Mouse (Mus musculus): ENCODE data around the gene Hs2st1. TPM values are rescaled to one million over a fixed set of nuclear protein-coding genes. Genes with fewer than 3 reads are reported as not detected.

Gene Hs2st1
- total and polyA plus RNA-seq, 2 experiments = 1.9 to 6.0 TPM

DNA sequence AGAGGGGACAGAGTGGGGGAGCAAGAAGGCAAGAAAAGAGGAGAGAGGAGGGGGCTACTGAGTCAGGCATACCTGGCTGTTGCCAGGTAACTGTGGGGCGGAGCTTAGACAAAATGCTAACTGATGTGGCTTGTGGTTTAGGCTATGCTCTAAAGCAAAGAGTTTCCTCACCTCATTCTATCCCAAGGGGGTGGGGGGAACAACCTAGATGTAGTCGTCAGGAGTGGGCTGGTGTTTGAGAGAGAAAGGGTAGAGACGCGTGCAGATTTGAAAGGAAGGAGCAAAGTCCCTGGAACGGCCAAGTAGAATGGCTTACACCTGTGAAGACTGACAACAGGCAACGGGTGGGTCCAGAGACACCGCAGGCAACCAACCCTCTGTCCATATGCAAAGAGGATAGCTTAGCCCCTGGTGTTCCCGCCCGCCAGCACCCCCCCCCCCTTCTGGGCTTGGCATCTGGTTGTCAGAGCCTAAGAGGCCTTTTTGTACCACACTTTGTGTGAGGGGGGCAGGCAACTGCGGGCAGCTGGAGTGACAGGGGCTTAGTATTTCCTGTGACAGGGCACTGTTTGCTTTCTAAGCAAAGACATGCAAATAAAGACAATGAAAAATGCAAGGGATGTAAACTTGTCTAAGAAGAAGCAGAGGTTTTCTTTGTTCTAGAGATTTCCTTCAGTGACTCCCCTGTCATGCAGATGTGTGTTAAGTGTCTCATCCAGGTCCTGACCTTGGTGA is 157.3 kb downstream of the Hs2st1 start:
- TF ChIP-seq POLR2A (IDR thresholded peaks at IDR 0.05; ENCODE audit: extremely low read depth, insufficient read depth, low read length) = no peak
- no peak for TF ChIP-seq CTCF (IDR thresholded peaks at IDR 0.05; ENCODE audit: low read depth, low read length)
- Histone ChIP-seq H3K4me3 (ENCODE audit: insufficient read depth, low read depth, low read length) (no peak overlapping the region), H3K79me2 (ENCODE audit: control insufficient read depth, insufficient read depth, low read length) (no peaks in the 10 kb centered on the region), H3K27me3 (ENCODE audit: control insufficient read depth, insufficient read depth, low read length) (no peaks in the 10 kb centered on the region), H3K9ac (ENCODE audit: low read depth, low read length) (no peak overlapping the region), H3K27ac (replicated peaks; ENCODE audit: insufficient read depth, low read depth, low read length) (no peak overlapping the region), H3K36me3 (ENCODE audit: control insufficient read depth, insufficient read depth, low read length) (no peaks in the 10 kb centered on the region), H3K4me1 (ENCODE audit: control insufficient read depth, insufficient read depth, low read length) (no peaks in the 10 kb centered on the region)
- DNase-seq (ENCODE audit: extremely low read depth, low read depth, low spot score) = no peak
- WGBS = 15% methylated on average over 10 of the region's 10 CpGs

DNA sequence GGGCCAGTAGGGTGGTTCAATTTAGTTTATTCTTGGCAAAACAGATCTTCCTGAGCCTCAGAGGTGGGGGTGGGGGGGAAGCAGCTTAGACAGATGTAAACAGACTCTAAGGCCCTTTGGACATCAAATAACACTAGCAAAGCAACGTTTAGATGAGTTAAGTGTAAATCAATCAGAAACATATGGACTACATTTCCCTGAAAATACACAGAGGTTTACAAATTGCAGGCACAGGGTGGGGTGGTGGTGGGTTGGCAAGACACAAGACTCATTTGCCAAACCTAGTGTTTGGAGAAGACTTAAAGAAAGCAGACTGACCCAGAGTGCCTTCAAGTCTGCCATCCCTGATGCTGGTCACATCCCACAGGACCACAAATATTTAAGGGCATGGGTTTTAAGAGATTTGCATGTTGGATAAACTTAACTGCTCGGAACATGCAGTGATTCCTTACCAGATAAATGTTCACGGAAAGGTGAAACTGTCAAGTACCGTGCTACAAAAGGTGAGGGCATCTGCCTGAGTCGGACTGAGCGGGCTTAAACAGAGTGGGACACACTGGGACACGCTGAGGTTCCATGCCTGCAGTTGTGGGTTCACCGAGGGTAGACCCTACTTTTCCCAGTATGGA is 158.2 kb downstream of the Hs2st1 start:
- TF ChIP-seq POLR2A (IDR thresholded peaks at IDR 0.05; ENCODE audit: extremely low read depth, insufficient read depth, low read length) (no peak), CTCF (IDR thresholded peaks at IDR 0.05; ENCODE audit: low read depth, low read length) (no peak)
- Histone ChIP-seq H3K27ac (replicated peaks; ENCODE audit: insufficient read depth, low read depth, low read length) (no peak overlapping the region), H3K36me3 (ENCODE audit: control insufficient read depth, insufficient read depth, low read length) (no peaks in the 10 kb centered on the region), H3K27me3 (ENCODE audit: control insufficient read depth, insufficient read depth, low read length) (no peaks in the 10 kb centered on the region), H3K4me1 (ENCODE audit: control insufficient read depth, insufficient read depth, low read length) (no peaks in the 10 kb centered on the region), H3K79me2 (ENCODE audit: control insufficient read depth, insufficient read depth, low read length) (no peaks in the 10 kb centered on the region), H3K9ac (ENCODE audit: low read depth, low read length) (no peak overlapping the region), H3K4me3 (ENCODE audit: insufficient read depth, low read depth, low read length) (no peak overlapping the region)
- DNase-seq (ENCODE audit: extremely low read depth, low read depth, low spot score) = no peak
- WGBS = 35% methylated on average over 8 of the region's 8 CpGs

DNA sequence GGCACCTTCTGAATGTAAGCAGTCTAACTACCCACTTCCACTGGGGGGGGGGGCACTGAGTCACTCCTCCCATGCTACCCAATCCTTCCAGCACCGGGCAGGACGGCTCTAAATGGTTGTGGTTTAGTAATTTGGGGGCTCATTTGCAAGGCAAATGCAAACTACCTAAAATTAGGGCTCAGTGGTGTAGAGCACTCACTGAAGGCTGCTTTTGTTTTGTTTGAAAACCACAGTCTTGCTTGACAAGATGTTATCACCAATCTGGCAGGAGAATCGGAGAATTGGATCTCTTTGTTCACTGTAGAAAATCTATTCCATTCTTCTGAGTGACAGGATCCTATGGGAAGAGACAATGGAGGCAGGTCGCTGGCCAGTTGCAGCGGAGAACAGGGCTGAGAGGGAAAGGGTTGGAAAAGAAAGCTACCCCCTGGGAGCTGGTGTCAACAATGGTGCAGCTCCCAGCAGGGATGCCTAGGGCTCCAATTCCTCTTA is 158.9 kb downstream of the Hs2st1 start:
- no peak overlapping the region for H3K27ac ChIP-seq (replicated peaks; ENCODE audit: insufficient read depth, low read depth, low read length)
- WGBS = 61% methylated on average over 5 of the region's 5 CpGs
- no peak overlapping the region for H3K9ac ChIP-seq (ENCODE audit: low read depth, low read length)
- no peak overlapping the region for H3K4me3 ChIP-seq (ENCODE audit: insufficient read depth, low read depth, low read length)
- no peak for TF ChIP-seq POLR2A (IDR thresholded peaks at IDR 0.05; ENCODE audit: extremely low read depth, insufficient read depth, low read length)
- TF ChIP-seq CTCF (IDR thresholded peaks at IDR 0.05; ENCODE audit: low read depth, low read length) = no peak
- no peaks in the 10 kb centered on the region for H3K4me1 ChIP-seq (ENCODE audit: control insufficient read depth, insufficient read depth, low read length)
- no peaks in the 10 kb centered on the region for H3K36me3 ChIP-seq (ENCODE audit: control insufficient read depth, insufficient read depth, low read length)
- no peaks in the 10 kb centered on the region for H3K27me3 ChIP-seq (ENCODE audit: control insufficient read depth, insufficient read depth, low read length)
- H3K79me2 ChIP-seq (ENCODE audit: control insufficient read depth, insufficient read depth, low read length) = no peaks in the 10 kb centered on the region
- DNase-seq (ENCODE audit: extremely low read depth, low read depth, low spot score) = no peak

DNA sequence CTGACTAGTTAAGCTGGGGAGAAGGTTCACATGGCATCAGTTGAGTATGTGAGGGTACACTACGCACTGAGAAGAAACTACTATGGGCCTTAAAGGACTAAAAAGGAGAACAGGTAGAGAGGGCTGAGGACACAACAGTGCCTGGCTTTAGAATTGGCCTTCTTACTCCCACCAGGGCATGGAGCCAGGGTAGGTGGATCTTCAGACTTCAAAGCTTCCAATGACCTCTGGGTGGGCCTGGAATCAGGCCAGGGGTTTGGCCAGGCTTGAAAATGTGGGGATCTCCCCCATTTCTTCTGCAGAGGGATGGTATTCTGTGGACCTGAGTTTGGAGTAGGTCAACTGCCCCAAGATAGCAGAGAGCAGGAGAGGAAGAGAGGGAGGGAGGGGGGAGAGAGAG is 161.0 kb downstream of the Hs2st1 start:
- TF ChIP-seq POLR2A (IDR thresholded peaks at IDR 0.05; ENCODE audit: extremely low read depth, insufficient read depth, low read length) (no peak), CTCF (IDR thresholded peaks at IDR 0.05; ENCODE audit: low read depth, low read length) (no peak)

DNA sequence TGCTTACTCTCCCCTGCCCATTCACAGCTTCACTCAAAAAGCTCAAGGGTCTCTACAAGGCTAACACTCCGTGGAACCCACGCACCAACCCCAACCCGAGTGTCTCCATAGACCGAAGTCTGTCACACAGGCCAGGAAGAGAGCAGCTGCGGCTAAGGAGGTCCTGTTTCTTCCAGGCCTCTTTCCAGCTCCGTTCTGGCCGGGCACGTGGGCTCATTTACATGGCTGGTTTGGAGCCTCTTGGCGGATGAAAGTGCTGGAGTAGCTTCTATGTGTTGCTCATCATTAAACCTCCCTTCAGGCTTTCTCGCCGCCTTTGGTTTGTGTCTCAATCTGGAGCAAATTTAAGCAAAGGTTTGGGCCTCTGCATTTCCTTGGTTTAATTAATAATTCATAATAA is 164.7 kb downstream of the Hs2st1 start:
- H3K4me3 ChIP-seq (ENCODE audit: insufficient read depth, low read depth, low read length) = no peak overlapping the region
- no peaks in the 10 kb centered on the region for H3K4me1 ChIP-seq (ENCODE audit: control insufficient read depth, insufficient read depth, low read length)
- H3K27me3 ChIP-seq (ENCODE audit: control insufficient read depth, insufficient read depth, low read length) = no peaks in the 10 kb centered on the region; the same call in 1 of the 2 replicates
- H3K36me3 ChIP-seq (ENCODE audit: control insufficient read depth, insufficient read depth, low read length) = no peaks in the 10 kb centered on the region
- no peak for TF ChIP-seq POLR2A (IDR thresholded peaks at IDR 0.05; ENCODE audit: extremely low read depth, insufficient read depth, low read length)
- no peak for TF ChIP-seq CTCF (IDR thresholded peaks at IDR 0.05; ENCODE audit: low read depth, low read length)
- 82% methylated on average over 11 of the region's 11 CpGs for WGBS
- H3K27ac ChIP-seq (replicated peaks; ENCODE audit: insufficient read depth, low read depth, low read length) = no peak overlapping the region
- no peak overlapping the region for H3K9ac ChIP-seq (ENCODE audit: low read depth, low read length)
- no peak for DNase-seq (ENCODE audit: extremely low read depth, low read depth, low spot score)
- H3K79me2 ChIP-seq (ENCODE audit: control insufficient read depth, insufficient read depth, low read length) = no peaks in the 10 kb centered on the region

More for the DNA sequence above, 161.0 kb downstream of the Hs2st1 start:
- Histone ChIP-seq H3K4me1 (ENCODE audit: control insufficient read depth, insufficient read depth, low read length) (no peaks in the 10 kb centered on the region), H3K4me3 (ENCODE audit: insufficient read depth, low read depth, low read length) (no peak overlapping the region), H3K27ac (replicated peaks; ENCODE audit: insufficient read depth, low read depth, low read length) (no peak overlapping the region), H3K79me2 (ENCODE audit: control insufficient read depth, insufficient read depth, low read length) (no peaks in the 10 kb centered on the region), H3K36me3 (ENCODE audit: control insufficient read depth, insufficient read depth, low read length) (no peaks in the 10 kb centered on the region), H3K27me3 (ENCODE audit: control insufficient read depth, insufficient read depth, low read length) (no peaks in the 10 kb centered on the region; the same call in 1 of the 2 replicates), H3K9ac (ENCODE audit: low read depth, low read length) (no peak overlapping the region)
- no peak for DNase-seq (ENCODE audit: extremely low read depth, low read depth, low spot score)
- 100% methylated on average over 1 of the region's 1 CpGs for WGBS

DNA sequence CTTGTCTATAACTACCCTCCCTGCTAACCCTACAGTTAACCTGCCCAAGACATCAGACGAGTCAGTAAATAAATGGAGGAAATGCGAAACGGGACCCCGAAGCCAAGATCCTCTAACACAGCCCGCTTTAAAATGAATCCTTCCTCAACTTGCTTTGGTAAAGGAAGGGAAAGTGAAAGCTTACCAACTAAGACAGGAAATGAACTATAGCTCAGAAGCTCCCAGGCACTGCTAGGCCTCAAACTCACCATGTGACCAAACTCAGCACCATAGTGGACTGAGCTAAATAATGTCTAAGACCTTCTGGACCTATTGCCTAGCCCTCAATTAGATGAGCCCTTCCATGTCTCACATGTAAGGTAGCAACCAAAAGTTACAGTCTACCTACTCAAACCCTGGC is 168.7 kb downstream of the Hs2st1 start:
- Histone ChIP-seq H3K4me3 (ENCODE audit: insufficient read depth, low read depth, low read length) (no peak overlapping the region), H3K9ac (ENCODE audit: low read depth, low read length) (no peak overlapping the region), H3K36me3 (ENCODE audit: control insufficient read depth, insufficient read depth, low read length) (no peaks in the 10 kb centered on the region), H3K79me2 (ENCODE audit: control insufficient read depth, insufficient read depth, low read length) (no peaks in the 10 kb centered on the region), H3K4me1 (ENCODE audit: control insufficient read depth, insufficient read depth, low read length) (no peaks in the 10 kb centered on the region), H3K27me3 (ENCODE audit: control insufficient read depth, insufficient read depth, low read length) (no peaks in the 10 kb centered on the region; the same call in 1 of the 2 replicates), H3K27ac (replicated peaks; ENCODE audit: insufficient read depth, low read depth, low read length) (peak overlapping the region; percentile 63)
- WGBS = 69% methylated on average over 5 of the region's 5 CpGs
- TF ChIP-seq POLR2A (IDR thresholded peaks at IDR 0.05; ENCODE audit: extremely low read depth, insufficient read depth, low read length) (no peak), CTCF (IDR thresholded peaks at IDR 0.05; ENCODE audit: low read depth, low read length) (no peak)
- peak; percentile 4 for DNase-seq (ENCODE audit: extremely low read depth, low read depth, low spot score)
